Mouse (Mus musculus) MEL (cell line): Measurements from ENCODE around the gene Nicn1. TPM values are rescaled to one million over a fixed set of nuclear protein-coding genes. Genes with fewer than 3 reads are reported as not detected.
"Not testable (repeated sequence)": the region's sequence is repeated elsewhere in the genome, so short reads cannot be mapped to it uniquely, and the experiment has no call there.

ENCODE experiments used
- DNase-seq: peaks from one replicate; pipeline ENCODE4 v3.0.0; 2011; ENCODE audit warnings: low read depth, low spot score
- H3K27ac ChIP-seq: 2 replicates; pipeline ENCODE4 v1.5.1; 2012; ENCODE audit warnings: low read depth, mild to moderate bottlenecking, control low read depth, low read length, moderate library complexity; ENCODE audit not compliant: control insufficient read depth
- H3K27me3 ChIP-seq, 2 experiments: fragments of 150-350 bp in 1 of 2; sonication (generic) in 1 of 2; 2 replicates each; pipeline ENCODE4 v1.6.1; 2012; ENCODE audit warnings: low read length in 2 of 2, mild to moderate bottlenecking in 2 of 2, improper control_type of control experiment in 1 of 2, moderate library complexity in 1 of 2; ENCODE audit not compliant: insufficient read depth in 2 of 2, control insufficient read depth in 1 of 2
- H3K36me3 ChIP-seq, 2 experiments: 2 replicates each; pipeline ENCODE4 v1.6.1; 2012 to 2014; ENCODE audit warnings: low read length in 2 of 2, improper control_type of control experiment in 1 of 2, inconsistent platforms in 1 of 2, mild to moderate bottlenecking in 1 of 2; ENCODE audit not compliant: insufficient read depth in 2 of 2, control insufficient read depth in 1 of 2
- H3K4me1 ChIP-seq, 2 experiments: fragments of 150-350 bp in 1 of 2; sonication (generic) in 1 of 2; 2 replicates each; pipeline ENCODE4 v1.6.1; 2012; ENCODE audit warnings: low read length in 2 of 2, improper control_type of control experiment in 1 of 2, mild to moderate bottlenecking in 1 of 2; ENCODE audit not compliant: insufficient read depth in 2 of 2, control insufficient read depth in 1 of 2
- H3K4me3 ChIP-seq, 2 experiments: fragments of 150-350 bp in 1 of 2; sonication (generic) in 1 of 2; 2 replicates each; pipeline ENCODE4 v1.5.1; 2012; ENCODE audit warnings: low read depth in 2 of 2, low read length in 2 of 2, mild to moderate bottlenecking in 2 of 2, moderate library complexity in 2 of 2, control low read depth in 1 of 2, improper control_type of control experiment in 1 of 2; ENCODE audit not compliant: control insufficient read depth in 1 of 2, insufficient read depth in 1 of 2
- H3K79me2 ChIP-seq: 2 replicates; pipeline ENCODE4 v1.6.1; 2012; ENCODE audit warnings: mild to moderate bottlenecking, low read length, moderate library complexity; ENCODE audit not compliant: control insufficient read depth, poor library complexity, insufficient read depth
- H3K9ac ChIP-seq: 2 replicates; pipeline ENCODE4 v1.6.1; 2012; ENCODE audit warnings: low read depth, mild to moderate bottlenecking, control low read depth, low read length, moderate library complexity; ENCODE audit not compliant: control insufficient read depth, poor library complexity, severe bottlenecking
- H3K9me3 ChIP-seq: fragments of 150-350 bp; sonication (generic); replicated peaks from 2 replicates; pipeline ENCODE4 v1.6.1; 2012; ENCODE audit warnings: mild to moderate bottlenecking, low read length, improper control_type of control experiment, moderate library complexity; ENCODE audit not compliant: insufficient read depth
- BHLHE40 ChIP-seq: IDR thresholded peaks from 2 replicates; pipeline ENCODE4 v1.6.1; 2012; ENCODE audit warnings: low read depth, mild to moderate bottlenecking, inconsistent platforms, low read length, improper control_type of control experiment, borderline replicate concordance
- CHD1 ChIP-seq: IDR thresholded peaks from 2 replicates; pipeline ENCODE4 v1.6.1; 2012; ENCODE audit warnings: low read depth, mild to moderate bottlenecking, inconsistent platforms, low read length, improper control_type of control experiment
- ELF1 ChIP-seq: IDR thresholded peaks from 2 replicates; pipeline ENCODE4 v1.6.1; 2014; ENCODE audit warnings: low read depth, mild to moderate bottlenecking, inconsistent platforms, low read length, improper control_type of control experiment, moderate library complexity
- EP300 ChIP-seq, 2 experiments: IDR thresholded peaks; 2 replicates each; pipeline ENCODE4 v1.6.1; 2011; ENCODE audit warnings: improper control_type of control experiment in 2 of 2, low read length in 2 of 2, low read depth in 1 of 2, mild to moderate bottlenecking in 1 of 2
- ETS1 ChIP-seq: IDR thresholded peaks from 2 replicates; pipeline ENCODE4 v1.6.1; 2012; ENCODE audit warnings: low read depth, mild to moderate bottlenecking, inconsistent platforms, low read length, improper control_type of control experiment, moderate library complexity
- HCFC1 ChIP-seq: IDR thresholded peaks from 2 replicates; pipeline ENCODE4 v1.6.1; 2012; ENCODE audit warnings: low read depth, mild to moderate bottlenecking, inconsistent platforms, low read length, improper control_type of control experiment, moderate library complexity
- KAT2A ChIP-seq: conservative IDR thresholded peaks from 2 replicates; pipeline ENCODE4 v1.6.1; 2012; ENCODE audit warnings: low read depth, low read length, improper control_type of control experiment, inconsistent platforms
- MAZ ChIP-seq: IDR thresholded peaks from 2 replicates; pipeline ENCODE4 v1.6.1; 2012; ENCODE audit warnings: low read depth, mild to moderate bottlenecking, inconsistent platforms, low read length, improper control_type of control experiment
- MEF2A ChIP-seq: IDR thresholded peaks from 2 replicates; pipeline ENCODE4 v1.6.1; 2014; ENCODE audit warnings: low read depth, mild to moderate bottlenecking, inconsistent platforms, low read length, improper control_type of control experiment; ENCODE audit not compliant: poor library complexity, insufficient replicate concordance, severe bottlenecking; ENCODE audit errors: extremely low read depth
- MXI1 ChIP-seq: IDR thresholded peaks from 2 replicates; pipeline ENCODE4 v1.6.1; 2011; ENCODE audit warnings: mild to moderate bottlenecking, low read depth, low read length, improper control_type of control experiment
- NELFE ChIP-seq: IDR thresholded peaks from 2 replicates; pipeline ENCODE4 v1.6.1; 2011; ENCODE audit warnings: low read depth, low read length, improper control_type of control experiment
- NRF1 ChIP-seq: IDR thresholded peaks from 2 replicates; pipeline ENCODE4 v1.6.1; 2014; ENCODE audit warnings: low read depth, mild to moderate bottlenecking, inconsistent platforms, low read length, improper control_type of control experiment, moderate library complexity; ENCODE audit not compliant: poor library complexity, insufficient read depth, severe bottlenecking
- POLR2AphosphoS2 ChIP-seq: IDR thresholded peaks from 2 replicates; pipeline ENCODE4 v1.6.1; 2011; ENCODE audit warnings: low read length, improper control_type of control experiment
- RCOR1 ChIP-seq: IDR thresholded peaks from 2 replicates; pipeline ENCODE4 v1.6.1; 2012; ENCODE audit warnings: low read depth, mild to moderate bottlenecking, inconsistent platforms, low read length, improper control_type of control experiment
- SMC3 ChIP-seq: IDR thresholded peaks from 2 replicates; pipeline ENCODE4 v1.6.1; 2011; ENCODE audit warnings: low read depth, low read length, improper control_type of control experiment
- USF2 ChIP-seq, 2 experiments: IDR thresholded peaks; 2 replicates each; pipeline ENCODE4 v1.6.1; 2011 to 2012; ENCODE audit warnings: improper control_type of control experiment in 2 of 2, low read length in 2 of 2, borderline replicate concordance in 1 of 2, inconsistent platforms in 1 of 2, low read depth in 1 of 2, mild to moderate bottlenecking in 1 of 2; ENCODE audit not compliant: insufficient read depth in 1 of 2
- ZC3H11A ChIP-seq: IDR thresholded peaks from 2 replicates; pipeline ENCODE4 v1.6.1; 2012; ENCODE audit warnings: low read depth, mild to moderate bottlenecking, inconsistent platforms, low read length, improper control_type of control experiment
- ZKSCAN1 ChIP-seq: IDR thresholded peaks from 2 replicates; pipeline ENCODE4 v1.6.1; 2012; ENCODE audit warnings: low read depth, mild to moderate bottlenecking, inconsistent platforms, low read length, improper control_type of control experiment, moderate library complexity
- ZNF384 ChIP-seq: IDR thresholded peaks from 2 replicates; pipeline ENCODE4 v1.6.1; 2012; ENCODE audit warnings: low read depth, mild to moderate bottlenecking, inconsistent platforms, low read length, improper control_type of control experiment
- polyA plus RNA-seq, 2 experiments: library from polyadenylated mRNA; stranded (reverse) in 1 of 2; unstranded in 1 of 2; fragments of >175 nt in 1 of 2; fragments of >200 nt in 1 of 2; gene quantifications; 2 replicates each; pipeline versions ENCODE4 v1.2.1 to v1.2.4; 2012; ENCODE audit warnings: low replicate concordance in 2 of 2, low read depth in 1 of 2; ENCODE audit not compliant: insufficient read length in 2 of 2, insufficient read depth in 1 of 2, missing spikeins in 1 of 2
- total RNA-seq: library from RNA; depleted of rRNA; stranded (reverse); fragments of 300-350 nt; gene quantifications from 2 replicates; pipeline ENCODE4 v1.2.3, GENCODE M21; 2012

The Nicn1 gene
- total and polyA plus RNA-seq, 3 experiments, result 1.6 to 4.7 TPM; not detected in 1

DNA sequence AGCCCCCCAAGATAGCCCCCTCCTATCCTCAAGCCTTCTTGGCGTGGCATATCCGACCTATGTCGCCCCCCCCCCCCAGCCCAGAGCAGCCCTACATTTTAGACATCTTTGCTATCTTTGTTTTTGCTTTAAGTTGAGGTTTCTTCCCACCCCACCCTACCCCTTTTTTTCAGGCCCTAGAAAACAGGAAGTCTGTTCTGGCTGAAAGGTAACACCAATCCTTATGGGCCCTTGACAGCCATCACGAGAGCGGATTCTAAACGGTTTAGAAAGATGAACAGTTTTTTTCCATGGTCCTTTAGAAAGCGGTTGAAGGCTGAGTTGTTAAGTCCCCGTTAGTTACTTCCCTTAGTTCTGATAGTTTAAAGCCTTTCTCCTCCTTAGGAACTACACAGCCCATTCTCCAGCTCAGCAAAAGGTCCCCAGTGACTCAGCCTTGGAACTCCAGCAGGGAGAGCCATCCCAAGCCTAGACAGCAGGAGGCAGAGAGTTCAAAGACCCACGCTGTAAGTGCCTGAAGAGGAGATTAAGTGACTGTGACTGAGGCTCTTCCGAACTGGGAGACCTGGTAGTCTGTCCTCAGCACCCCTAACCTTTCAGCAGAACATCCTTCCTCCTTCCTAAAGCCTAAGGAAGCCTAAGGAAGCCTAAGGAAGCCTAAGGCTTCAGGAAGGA, 23.8 kb upstream of the Nicn1 start:
- Histone ChIP-seq H3K27ac (peak overlapping the region; percentile 70), H3K79me2 (peaks cover 11% of the 10 kb centered on the region), H3K9ac (peak overlapping the region; percentile 54), H3K4me3 (peak overlapping the region; percentile 23 to 35; a peak in 3 of 4 replicates), H3K9me3 (no peaks in the 10 kb centered on the region), H3K27me3 (peaks cover 0 to 2% of the 10 kb centered on the region in 2 experiments; a peak in 1 of 4 replicates), H3K36me3 (peaks cover 0 to 33% of the 10 kb centered on the region in 2 experiments; a peak in 2 of 4 replicates), H3K4me1 (peaks cover 2 to 39% of the 10 kb centered on the region in 2 experiments)
- TF ChIP-seq ZNF384, result peak; percentile 77
- TF ChIP-seq ZC3H11A, result no peak
- TF ChIP-seq ELF1, result peak; percentile 48; the same call in 1 of the 2 replicates
- peak; percentile 24 to 37; a peak in 2 of 4 replicates for TF ChIP-seq EP300 (IDR thresholded peaks at IDR 0.05; ENCODE audit: low read depth in 1 of 2, low read length in 2 of 2)
- no peak for TF ChIP-seq MEF2A
- no peak for TF ChIP-seq CHD1
- TF ChIP-seq SMC3, result no peak
- peak; percentile 62 for TF ChIP-seq RCOR1
- no peak for TF ChIP-seq USF2 (IDR thresholded peaks at IDR 0.05; ENCODE audit: borderline replicate concordance in 1 of 2, insufficient read depth in 1 of 2, low read depth in 1 of 2, low read length in 2 of 2)
- peak; percentile 45; the same call in 1 of the 2 replicates for TF ChIP-seq MAZ
- peak; percentile 77 for DNase-seq

DNA sequence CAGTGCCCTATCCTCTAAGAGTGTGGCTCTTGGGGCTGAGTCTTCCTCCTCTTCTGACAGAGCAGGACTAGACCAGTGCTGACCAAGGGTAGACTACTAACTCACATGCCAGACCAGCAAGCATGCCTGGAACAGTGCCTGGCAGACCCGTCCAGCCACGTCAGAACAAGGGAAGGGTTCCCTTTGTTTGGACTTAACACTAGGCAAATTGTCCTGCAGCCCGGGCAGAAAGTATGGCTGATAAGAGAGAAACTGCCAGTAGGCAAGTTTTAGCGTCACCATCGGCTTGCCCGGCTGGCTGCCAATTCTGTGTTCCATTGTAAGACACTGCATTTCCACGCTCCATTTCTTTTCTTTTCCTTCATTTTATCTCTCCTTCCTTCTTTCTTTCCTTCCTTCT, 22.5 kb upstream of the Nicn1 start:
- Histone ChIP-seq H3K9me3 (no peaks in the 10 kb centered on the region), H3K4me1 (peaks cover 0 to 26% of the 10 kb centered on the region in 2 experiments), H3K4me3 (no peak overlapping the region)
- DNase-seq, result no peak
- TF ChIP-seq ZKSCAN1 (no peak), MAZ (no peak), KAT2A (no peak), NELFE (no peak), ELF1 (no peak), BHLHE40 (no peak), RCOR1 (no peak), HCFC1 (no peak), ZC3H11A (no peak), MEF2A (no peak), POLR2AphosphoS2 (no peak), ETS1 (no peak), MXI1 (no peak), NRF1 (no peak), USF2 (IDR thresholded peaks at IDR 0.05; ENCODE audit: borderline replicate concordance in 1 of 2, insufficient read depth in 1 of 2, low read depth in 1 of 2, low read length in 2 of 2) (no peak)
- TF ChIP-seq, all 39 proteins: peak for 0
- H3K9ac ChIP-seq, result no peak overlapping the region
- peaks cover 7% of the 10 kb centered on the region for H3K79me2 ChIP-seq
- H3K27ac ChIP-seq, result no peak overlapping the region
- peaks cover 0 to 23% of the 10 kb centered on the region in 2 experiments; a peak in 2 of 4 replicates for H3K36me3 ChIP-seq
- H3K27me3 ChIP-seq, result peaks cover 0 to 2% of the 10 kb centered on the region in 2 experiments; a peak in 3 of 4 replicates

DNA sequence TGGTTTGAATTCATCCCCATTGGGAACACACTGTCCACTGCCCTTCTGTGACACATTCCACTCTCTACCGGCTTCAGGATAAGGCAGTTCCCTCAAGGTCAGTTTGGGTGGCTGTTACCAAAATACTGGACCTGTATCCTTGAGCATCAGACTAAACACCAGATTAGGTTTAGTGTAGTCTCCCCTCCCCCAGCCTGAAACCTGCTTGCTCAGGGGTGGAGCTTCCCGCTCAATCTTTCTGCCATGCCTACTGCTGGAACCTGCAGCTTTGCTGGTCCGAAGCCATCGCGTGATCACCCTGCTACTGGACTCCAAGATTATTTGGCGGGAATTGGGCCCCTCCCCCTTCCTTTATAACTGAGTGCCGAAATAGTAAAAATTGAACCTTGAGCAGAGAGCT, 21.5 kb upstream of the Nicn1 start:
- not testable (repeated sequence) for DNase-seq

More for the DNA sequence above, 21.5 kb upstream of the Nicn1 start:
- not testable (repeated sequence) for H3K79me2 ChIP-seq, H3K27me3 ChIP-seq, H3K4me3 ChIP-seq, H3K27ac ChIP-seq, H3K9ac ChIP-seq, H3K9me3 ChIP-seq
- H3K36me3 ChIP-seq, result peaks cover 0 to 21% of the 10 kb centered on the region in 2 experiments; a peak in 2 of 4 replicates
- H3K4me1 ChIP-seq, result peaks cover 0 to 22% of the 10 kb centered on the region in 2 experiments; a peak in 3 of 4 replicates
